Mouse (Mus musculus) CD8-positive naive resting alpha-beta T cell, adult 2 months (primary cell): ENCODE results near the gene Ccl26.
A peak's percentile ranks its signal among the peaks of the same experiment; 100 is the strongest.

Experiments used
- DNase-seq, 2 experiments: peaks; one replicate each; pipeline ENCODE4 v3.0.0; 2022; ENCODE audit warnings: low read depth in 2 of 2, low spot score in 2 of 2

Gene Ccl26

GRCm38 (mm10) chr5:135544032-135544558, 19.3 kb downstream of the Ccl26 start:
- no peak for DNase-seq

GRCm38 (mm10) chr5:135537794-135538214, 25.6 kb downstream of the Ccl26 start:
- peak; percentile 6 to 20 for DNase-seq

GRCm38 (mm10) chr5:135537326-135537725, 26.0 kb downstream of the Ccl26 start:
- DNase-seq: peak; percentile 9 to 29

- no peak for DNase-seq
Measured at GRCm38 (mm10) chr5:135535867-135536266, 27.5 kb downstream of the Ccl26 start.

GRCm38 (mm10) chr5:135533431-135533830, 29.9 kb downstream of the Ccl26 start:
- no peak for DNase-seq

GRCm38 (mm10) chr5:135531306-135531845, 32.0 kb downstream of the Ccl26 start:
- DNase-seq: no peak

GRCm38 (mm10) chr5:135529964-135530363, 33.4 kb downstream of the Ccl26 start:
- no peak for DNase-seq

- no peak for DNase-seq
Measured at GRCm38 (mm10) chr5:135529310-135529709, 34.1 kb downstream of the Ccl26 start.

- DNase-seq: no peak
Measured at GRCm38 (mm10) chr5:135527986-135528385, 35.4 kb downstream of the Ccl26 start.

GRCm38 (mm10) chr5:135524660-135525560, 38.5 kb downstream of the Ccl26 start:
- no peak for DNase-seq

- DNase-seq: no peak
Measured at GRCm38 (mm10) chr5:135524087-135524486, 39.3 kb downstream of the Ccl26 start.

GRCm38 (mm10) chr5:135522111-135522722, 41.2 kb downstream of the Ccl26 start:
- DNase-seq: no peak

- no peak for DNase-seq
Measured at GRCm38 (mm10) chr5:135517348-135517883, 46.0 kb downstream of the Ccl26 start.

GRCm38 (mm10) chr5:135513131-135513530, 50.2 kb downstream of the Ccl26 start:
- no peak for DNase-seq

- DNase-seq: no peak
Measured at GRCm38 (mm10) chr5:135511105-135511504, 52.3 kb downstream of the Ccl26 start.
